Mouse (Mus musculus) MEL (cell line): ENCODE results near the gene Chd6. TPM values are rescaled to one million over a fixed set of nuclear protein-coding genes. Genes with fewer than 3 reads are reported as not detected.

Experiments used
- DNase-seq: peaks from one replicate; pipeline ENCODE4 v3.0.0; 2011; ENCODE audit warnings: low read depth, low spot score
- H3K27ac ChIP-seq: 2 replicates; pipeline ENCODE4 v1.5.1; 2012; ENCODE audit warnings: low read depth, mild to moderate bottlenecking, control low read depth, low read length, moderate library complexity; ENCODE audit not compliant: control insufficient read depth
- H3K27me3 ChIP-seq, 2 experiments: fragments of 150-350 bp in 1 of 2; sonication (generic) in 1 of 2; 2 replicates each; pipeline ENCODE4 v1.6.1; 2012; ENCODE audit warnings: low read length in 2 of 2, mild to moderate bottlenecking in 2 of 2, improper control_type of control experiment in 1 of 2, moderate library complexity in 1 of 2; ENCODE audit not compliant: insufficient read depth in 2 of 2, control insufficient read depth in 1 of 2
- H3K36me3 ChIP-seq, 2 experiments: 2 replicates each; pipeline ENCODE4 v1.6.1; 2012 to 2014; ENCODE audit warnings: low read length in 2 of 2, improper control_type of control experiment in 1 of 2, inconsistent platforms in 1 of 2, mild to moderate bottlenecking in 1 of 2; ENCODE audit not compliant: insufficient read depth in 2 of 2, control insufficient read depth in 1 of 2
- H3K4me1 ChIP-seq, 2 experiments: fragments of 150-350 bp in 1 of 2; sonication (generic) in 1 of 2; 2 replicates each; pipeline ENCODE4 v1.6.1; 2012; ENCODE audit warnings: low read length in 2 of 2, improper control_type of control experiment in 1 of 2, mild to moderate bottlenecking in 1 of 2; ENCODE audit not compliant: insufficient read depth in 2 of 2, control insufficient read depth in 1 of 2
- H3K4me3 ChIP-seq, 2 experiments: fragments of 150-350 bp in 1 of 2; sonication (generic) in 1 of 2; 2 replicates each; pipeline ENCODE4 v1.5.1; 2012; ENCODE audit warnings: low read depth in 2 of 2, low read length in 2 of 2, mild to moderate bottlenecking in 2 of 2, moderate library complexity in 2 of 2, control low read depth in 1 of 2, improper control_type of control experiment in 1 of 2; ENCODE audit not compliant: control insufficient read depth in 1 of 2, insufficient read depth in 1 of 2
- H3K79me2 ChIP-seq: 2 replicates; pipeline ENCODE4 v1.6.1; 2012; ENCODE audit warnings: mild to moderate bottlenecking, low read length, moderate library complexity; ENCODE audit not compliant: control insufficient read depth, poor library complexity, insufficient read depth
- H3K9ac ChIP-seq: 2 replicates; pipeline ENCODE4 v1.6.1; 2012; ENCODE audit warnings: low read depth, mild to moderate bottlenecking, control low read depth, low read length, moderate library complexity; ENCODE audit not compliant: control insufficient read depth, poor library complexity, severe bottlenecking
- H3K9me3 ChIP-seq: fragments of 150-350 bp; sonication (generic); replicated peaks from 2 replicates; pipeline ENCODE4 v1.6.1; 2012; ENCODE audit warnings: mild to moderate bottlenecking, low read length, improper control_type of control experiment, moderate library complexity; ENCODE audit not compliant: insufficient read depth
- CHD1 ChIP-seq: IDR thresholded peaks from 2 replicates; pipeline ENCODE4 v1.6.1; 2012; ENCODE audit warnings: low read depth, mild to moderate bottlenecking, inconsistent platforms, low read length, improper control_type of control experiment
- CHD2 ChIP-seq: IDR thresholded peaks from 2 replicates; pipeline ENCODE4 v1.6.1; 2011; ENCODE audit warnings: low read length, improper control_type of control experiment
- CTCF ChIP-seq, 3 experiments: IDR thresholded peaks in 2 of 3; conservative IDR thresholded peaks in 1 of 3; 2 replicates each; pipeline ENCODE4 v1.5.1; 2011 to 2012; ENCODE audit warnings: low read length in 3 of 3, low read depth in 2 of 3, mild to moderate bottlenecking in 2 of 3, improper control_type of control experiment in 1 of 3, inconsistent platforms in 1 of 3, mixed read lengths in 1 of 3, moderate library complexity in 1 of 3; ENCODE audit not compliant: control insufficient read depth in 1 of 3, insufficient read depth in 1 of 3, poor library complexity in 1 of 3, severe bottlenecking in 1 of 3
- E2F4 ChIP-seq: IDR thresholded peaks from 2 replicates; pipeline ENCODE4 v1.6.1; 2011; ENCODE audit warnings: low read depth, low read length, improper control_type of control experiment, borderline replicate concordance
- ELF1 ChIP-seq: IDR thresholded peaks from 2 replicates; pipeline ENCODE4 v1.6.1; 2014; ENCODE audit warnings: low read depth, mild to moderate bottlenecking, inconsistent platforms, low read length, improper control_type of control experiment, moderate library complexity
- EP300 ChIP-seq, 2 experiments: IDR thresholded peaks; 2 replicates each; pipeline ENCODE4 v1.6.1; 2011; ENCODE audit warnings: improper control_type of control experiment in 2 of 2, low read length in 2 of 2, low read depth in 1 of 2, mild to moderate bottlenecking in 1 of 2
- ETS1 ChIP-seq: IDR thresholded peaks from 2 replicates; pipeline ENCODE4 v1.6.1; 2012; ENCODE audit warnings: low read depth, mild to moderate bottlenecking, inconsistent platforms, low read length, improper control_type of control experiment, moderate library complexity
- GABPA ChIP-seq: IDR thresholded peaks from 2 replicates; pipeline ENCODE4 v1.6.1; 2012; ENCODE audit warnings: low read depth, mild to moderate bottlenecking, inconsistent platforms, low read length, improper control_type of control experiment, moderate library complexity
- HCFC1 ChIP-seq: IDR thresholded peaks from 2 replicates; pipeline ENCODE4 v1.6.1; 2012; ENCODE audit warnings: low read depth, mild to moderate bottlenecking, inconsistent platforms, low read length, improper control_type of control experiment, moderate library complexity
- KAT2A ChIP-seq: conservative IDR thresholded peaks from 2 replicates; pipeline ENCODE4 v1.6.1; 2012; ENCODE audit warnings: low read depth, low read length, improper control_type of control experiment, inconsistent platforms
- MAFK ChIP-seq: IDR thresholded peaks from 2 replicates; pipeline ENCODE4 v1.6.1; 2011; ENCODE audit warnings: low read depth, mild to moderate bottlenecking, low read length, improper control_type of control experiment, borderline replicate concordance
- MAZ ChIP-seq: IDR thresholded peaks from 2 replicates; pipeline ENCODE4 v1.6.1; 2012; ENCODE audit warnings: low read depth, mild to moderate bottlenecking, inconsistent platforms, low read length, improper control_type of control experiment
- MEF2A ChIP-seq: IDR thresholded peaks from 2 replicates; pipeline ENCODE4 v1.6.1; 2014; ENCODE audit warnings: low read depth, mild to moderate bottlenecking, inconsistent platforms, low read length, improper control_type of control experiment; ENCODE audit not compliant: poor library complexity, insufficient replicate concordance, severe bottlenecking; ENCODE audit errors: extremely low read depth
- MXI1 ChIP-seq: IDR thresholded peaks from 2 replicates; pipeline ENCODE4 v1.6.1; 2011; ENCODE audit warnings: mild to moderate bottlenecking, low read depth, low read length, improper control_type of control experiment
- MYC ChIP-seq: IDR thresholded peaks from 2 replicates; pipeline ENCODE4 v1.6.1; 2011; ENCODE audit warnings: low read depth, mild to moderate bottlenecking, low read length, improper control_type of control experiment, moderate library complexity
- NELFE ChIP-seq: IDR thresholded peaks from 2 replicates; pipeline ENCODE4 v1.6.1; 2011; ENCODE audit warnings: low read depth, low read length, improper control_type of control experiment
- NRF1 ChIP-seq: IDR thresholded peaks from 2 replicates; pipeline ENCODE4 v1.6.1; 2014; ENCODE audit warnings: low read depth, mild to moderate bottlenecking, inconsistent platforms, low read length, improper control_type of control experiment, moderate library complexity; ENCODE audit not compliant: poor library complexity, insufficient read depth, severe bottlenecking
- POLR2A ChIP-seq, 2 experiments: IDR thresholded peaks; 2 replicates each; pipeline ENCODE4 v1.6.1; 2011 to 2012; ENCODE audit warnings: low read length in 2 of 2, mild to moderate bottlenecking in 2 of 2, control low read depth in 1 of 2, improper control_type of control experiment in 1 of 2, low read depth in 1 of 2, moderate library complexity in 1 of 2; ENCODE audit not compliant: control insufficient read depth in 1 of 2, insufficient read depth in 1 of 2, poor library complexity in 1 of 2
- POLR2AphosphoS2 ChIP-seq: IDR thresholded peaks from 2 replicates; pipeline ENCODE4 v1.6.1; 2011; ENCODE audit warnings: low read length, improper control_type of control experiment
- POLR2AphosphoS5 ChIP-seq: IDR thresholded peaks from 2 replicates; pipeline ENCODE4 v1.6.1; 2012; ENCODE audit warnings: low read depth, borderline replicate concordance, mild to moderate bottlenecking, inconsistent platforms, low read length, moderate library complexity, mixed read lengths
- RAD21 ChIP-seq: IDR thresholded peaks from 2 replicates; pipeline ENCODE4 v1.6.1; 2011; ENCODE audit warnings: mild to moderate bottlenecking, low read depth, low read length, improper control_type of control experiment
- SMC3 ChIP-seq: IDR thresholded peaks from 2 replicates; pipeline ENCODE4 v1.6.1; 2011; ENCODE audit warnings: low read depth, low read length, improper control_type of control experiment
- TAL1 ChIP-seq: IDR thresholded peaks from 2 replicates; pipeline ENCODE4 v1.6.1; 2012; ENCODE audit warnings: mild to moderate bottlenecking, inconsistent platforms, low read length, moderate library complexity, mixed read lengths
- TCF12 ChIP-seq: IDR thresholded peaks from 2 replicates; pipeline ENCODE4 v1.6.1; 2014; ENCODE audit warnings: low read depth, mild to moderate bottlenecking, inconsistent platforms, low read length, improper control_type of control experiment, moderate library complexity
- UBTF ChIP-seq: IDR thresholded peaks from 2 replicates; pipeline ENCODE4 v1.6.1; 2012; ENCODE audit warnings: low read depth, mild to moderate bottlenecking, inconsistent platforms, low read length, improper control_type of control experiment, moderate library complexity, borderline replicate concordance; ENCODE audit not compliant: insufficient read depth
- USF1 ChIP-seq: IDR thresholded peaks from 2 replicates; pipeline ENCODE4 v1.6.1; 2014; ENCODE audit warnings: low read depth, mild to moderate bottlenecking, inconsistent platforms, low read length, improper control_type of control experiment, moderate library complexity
- USF2 ChIP-seq, 2 experiments: IDR thresholded peaks; 2 replicates each; pipeline ENCODE4 v1.6.1; 2011 to 2012; ENCODE audit warnings: improper control_type of control experiment in 2 of 2, low read length in 2 of 2, borderline replicate concordance in 1 of 2, inconsistent platforms in 1 of 2, low read depth in 1 of 2, mild to moderate bottlenecking in 1 of 2; ENCODE audit not compliant: insufficient read depth in 1 of 2
- ZC3H11A ChIP-seq: IDR thresholded peaks from 2 replicates; pipeline ENCODE4 v1.6.1; 2012; ENCODE audit warnings: low read depth, mild to moderate bottlenecking, inconsistent platforms, low read length, improper control_type of control experiment
- ZKSCAN1 ChIP-seq: IDR thresholded peaks from 2 replicates; pipeline ENCODE4 v1.6.1; 2012; ENCODE audit warnings: low read depth, mild to moderate bottlenecking, inconsistent platforms, low read length, improper control_type of control experiment, moderate library complexity
- ZMIZ1 ChIP-seq: IDR thresholded peaks from 2 replicates; pipeline ENCODE4 v1.6.1; 2012; ENCODE audit warnings: low read depth, mild to moderate bottlenecking, inconsistent platforms, low read length, improper control_type of control experiment, moderate library complexity
- ZNF384 ChIP-seq: IDR thresholded peaks from 2 replicates; pipeline ENCODE4 v1.6.1; 2012; ENCODE audit warnings: low read depth, mild to moderate bottlenecking, inconsistent platforms, low read length, improper control_type of control experiment
- polyA plus RNA-seq, 2 experiments: library from polyadenylated mRNA; stranded (reverse) in 1 of 2; unstranded in 1 of 2; fragments of >175 nt in 1 of 2; fragments of >200 nt in 1 of 2; gene quantifications; 2 replicates each; pipeline versions ENCODE4 v1.2.1 to v1.2.4; 2012; ENCODE audit warnings: low replicate concordance in 2 of 2, low read depth in 1 of 2; ENCODE audit not compliant: insufficient read length in 2 of 2, insufficient read depth in 1 of 2, missing spikeins in 1 of 2
- total RNA-seq: library from RNA; depleted of rRNA; stranded (reverse); fragments of 300-350 nt; gene quantifications from 2 replicates; pipeline ENCODE4 v1.2.3, GENCODE M21; 2012

Chd6 gene
- total and polyA plus RNA-seq, 3 experiments: 9.7 to 200 (median 15.4) TPM

DNA sequence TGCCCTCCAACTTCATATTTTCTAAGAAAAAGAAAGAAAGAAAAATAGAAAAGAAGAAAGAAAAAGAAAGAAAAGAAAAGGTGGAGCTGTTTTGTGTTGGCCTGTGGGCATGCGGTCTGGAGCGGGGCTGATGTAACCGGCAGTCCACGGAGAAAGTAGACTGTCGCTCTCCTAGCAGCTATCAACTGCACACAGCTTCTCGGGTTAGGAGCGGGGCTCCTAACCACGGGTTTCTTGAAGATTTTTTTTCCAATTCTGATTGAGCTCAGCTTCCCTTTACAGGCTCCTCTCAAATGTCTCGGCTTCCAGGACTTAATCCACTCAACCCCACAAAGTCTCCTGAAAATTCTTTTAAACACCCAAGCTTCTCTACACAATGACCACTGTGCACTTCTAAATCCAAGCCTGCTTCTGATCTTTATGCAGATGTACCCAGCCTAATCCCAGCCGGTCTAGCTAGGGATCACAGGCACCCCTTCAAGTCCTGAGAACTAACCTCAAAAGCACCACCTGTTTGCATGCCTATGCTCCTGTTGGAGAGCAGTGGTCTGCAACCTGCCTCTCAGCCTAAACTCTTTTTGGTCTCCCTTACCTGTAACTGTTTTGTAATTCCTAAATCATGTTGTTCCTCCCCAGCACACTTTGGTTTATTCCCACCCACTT lies 42.6 kb downstream of the Chd6 start (continued):
- TF ChIP-seq TAL1: peak; percentile 69
- peak; percentile 85 for TF ChIP-seq ZNF384
- no peak for TF ChIP-seq POLR2AphosphoS5
- peak; percentile 82 for TF ChIP-seq TCF12
- peak; percentile 88 for TF ChIP-seq MYC
- TF ChIP-seq ZC3H11A: no peak
- no peak for TF ChIP-seq HCFC1
- TF ChIP-seq ETS1: peak; percentile 51
- TF ChIP-seq NELFE: no peak
- no peak for TF ChIP-seq POLR2AphosphoS2
- no peak for TF ChIP-seq UBTF
- TF ChIP-seq MAZ: no peak
- no peak for TF ChIP-seq CTCF (IDR thresholded peaks at IDR 0.05 in 2 of 3, conservative IDR thresholded peaks at IDR 0.05 in 1 of 3; ENCODE audit: control insufficient read depth in 1 of 3, insufficient read depth in 1 of 3, low read depth in 2 of 3, low read length in 3 of 3, poor library complexity in 1 of 3, severe bottlenecking in 1 of 3)
- TF ChIP-seq POLR2A (IDR thresholded peaks at IDR 0.05; ENCODE audit: control insufficient read depth in 1 of 2, insufficient read depth in 1 of 2, low read depth in 1 of 2, low read length in 2 of 2, poor library complexity in 1 of 2): peak in 1 of 2 experiments; percentile 38; a peak in 1 of 4 replicates

DNA sequence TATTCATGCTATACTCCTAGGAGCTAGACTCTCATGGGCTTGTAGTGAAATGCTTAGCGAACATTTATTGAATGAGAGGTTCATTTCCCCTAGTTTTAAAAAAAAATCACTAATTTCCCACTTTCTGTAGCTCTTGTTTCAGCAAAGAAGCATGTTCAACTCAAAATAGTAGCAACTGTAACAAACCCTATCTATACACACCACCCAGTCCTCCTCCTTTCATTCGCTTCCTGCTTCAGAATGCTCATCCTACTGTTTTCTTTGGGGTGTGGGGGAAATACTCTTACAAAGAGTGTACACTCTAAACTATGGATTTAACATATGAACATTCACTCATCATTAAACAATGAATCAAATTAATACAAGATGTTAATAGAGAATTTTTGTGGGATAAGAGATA lies 43.3 kb downstream of the Chd6 start:
- peak overlapping the region; percentile 90 for H3K27ac ChIP-seq
- H3K9me3 ChIP-seq: no peaks in the 10 kb centered on the region
- H3K4me1 ChIP-seq: peaks cover 7 to 16% of the 10 kb centered on the region in 2 experiments
- H3K4me3 ChIP-seq: peak overlapping the region in 1 of 2 experiments; percentile 50; a peak in 2 of 4 replicates
- DNase-seq: peak; percentile 82
- H3K79me2 ChIP-seq: peaks cover 9% of the 10 kb centered on the region
- peaks cover 0 to 14% of the 10 kb centered on the region in 2 experiments; a peak in 2 of 4 replicates for H3K36me3 ChIP-seq
- H3K27me3 ChIP-seq: no peaks in the 10 kb centered on the region
- peak overlapping the region; percentile 72 for H3K9ac ChIP-seq
- TF ChIP-seq ZMIZ1 (no peak), UBTF (no peak), USF2 (IDR thresholded peaks at IDR 0.05; ENCODE audit: borderline replicate concordance in 1 of 2, insufficient read depth in 1 of 2, low read depth in 1 of 2, low read length in 2 of 2) (no peak), POLR2AphosphoS5 (no peak), ZNF384 (peak; percentile 56; the same call in 1 of the 2 replicates), TAL1 (peak; percentile 53), EP300 (IDR thresholded peaks at IDR 0.05; ENCODE audit: low read depth in 1 of 2, low read length in 2 of 2) (peak; percentile 38 to 80; a peak in 3 of 4 replicates), CHD1 (no peak), ETS1 (peak; percentile 51), USF1 (no peak), ELF1 (peak; percentile 60; the same call in 1 of the 2 replicates), CHD2 (no peak), CTCF (IDR thresholded peaks at IDR 0.05 in 2 of 3, conservative IDR thresholded peaks at IDR 0.05 in 1 of 3; ENCODE audit: control insufficient read depth in 1 of 3, insufficient read depth in 1 of 3, low read depth in 2 of 3, low read length in 3 of 3, poor library complexity in 1 of 3, severe bottlenecking in 1 of 3) (no peak), MEF2A (no peak), SMC3 (no peak), ZC3H11A (no peak), POLR2A (IDR thresholded peaks at IDR 0.05; ENCODE audit: control insufficient read depth in 1 of 2, insufficient read depth in 1 of 2, low read depth in 1 of 2, low read length in 2 of 2, poor library complexity in 1 of 2) (no peak), MAFK (no peak), GABPA (no peak), ZKSCAN1 (no peak), KAT2A (no peak), RAD21 (no peak), TCF12 (peak; percentile 72), MXI1 (no peak; the same call in none of the 2 replicates), E2F4 (no peak), NRF1 (no peak)
